Mouse (Mus musculus) ovary, postnatal 36 days (tissue): ENCODE data around the gene Lef1.

Experiments used
- DNase-seq: peaks from one replicate; pipeline ENCODE4 v3.0.0; 2022; ENCODE audit warnings: low spot score, mixed read lengths

The Lef1 gene

DNA sequence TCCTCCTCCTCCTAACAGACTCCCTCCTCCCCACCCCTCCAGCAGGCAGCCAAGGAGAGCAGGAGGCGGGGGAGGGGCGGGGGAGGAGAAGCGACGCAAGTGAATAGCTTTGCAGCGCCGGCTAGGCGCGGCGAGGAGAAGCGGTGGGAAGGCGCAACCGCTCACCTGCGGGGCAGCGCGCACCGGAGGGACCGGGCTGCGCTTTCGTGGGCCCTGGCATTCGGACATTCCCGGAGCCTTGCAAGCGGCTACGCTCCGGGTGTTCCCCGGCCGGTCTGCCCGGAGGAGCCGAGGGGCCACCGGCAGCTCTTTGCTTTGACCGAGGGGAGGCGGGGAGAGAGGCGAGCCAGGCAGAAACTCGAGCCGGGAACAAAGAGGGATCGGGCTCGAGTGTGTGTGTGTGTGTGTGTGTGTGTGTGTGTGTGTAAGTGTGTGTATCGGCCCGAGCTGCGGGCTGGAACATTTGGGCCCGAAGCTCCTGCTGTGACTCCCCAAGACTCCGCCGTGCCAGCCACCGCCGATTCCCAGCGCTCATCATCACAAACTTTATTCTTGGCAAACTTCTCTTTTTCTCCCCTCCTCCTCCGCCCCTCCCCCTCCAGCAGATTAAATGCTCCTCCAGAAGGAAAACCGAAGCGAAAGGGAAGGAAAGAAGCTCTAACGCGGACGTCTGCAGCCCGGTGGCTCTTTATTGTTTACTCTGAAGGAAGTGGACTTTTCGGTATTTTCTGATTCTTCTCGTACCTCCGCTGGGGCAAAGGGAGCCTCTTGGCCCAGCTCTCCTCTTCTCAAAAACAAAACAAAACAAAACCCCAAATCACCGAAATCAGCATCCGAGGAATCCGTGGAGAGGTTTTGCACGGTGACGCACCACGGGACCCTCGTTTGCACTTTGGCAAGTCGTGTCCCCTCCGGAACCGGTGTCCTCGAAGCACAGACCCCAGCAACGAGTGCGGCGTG, at the start of gene Lef1:
Lef1 (plus strand) TSS at position 281 of the 960 bp plus-strand sequence.
- DNase-seq = peak; percentile 33

GRCm38 (mm10) chr3:131065001-131065400, 45.3 kb upstream of the Lef1 start:
- DNase-seq = no peak

DNA sequence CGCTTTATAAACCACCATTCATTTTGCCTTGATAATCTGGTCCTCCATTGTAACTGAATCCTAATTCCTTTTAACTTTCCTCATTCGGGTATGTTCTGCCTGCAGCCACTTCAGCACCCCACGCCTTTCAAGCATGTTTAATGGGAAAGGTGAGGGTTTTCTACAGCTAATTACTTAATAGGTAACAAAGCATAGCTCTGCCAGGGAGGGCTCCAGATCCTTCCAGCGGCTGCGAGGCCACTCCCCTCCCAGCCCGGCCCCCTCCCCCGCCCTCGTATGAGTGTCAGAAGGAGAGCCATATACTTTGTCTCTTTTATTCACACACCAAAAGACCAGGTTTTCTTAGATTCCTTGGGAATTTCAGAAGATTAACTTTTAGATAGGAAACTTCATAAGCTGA, 44.1 kb upstream of the Lef1 start:
- no peak for DNase-seq

DNA sequence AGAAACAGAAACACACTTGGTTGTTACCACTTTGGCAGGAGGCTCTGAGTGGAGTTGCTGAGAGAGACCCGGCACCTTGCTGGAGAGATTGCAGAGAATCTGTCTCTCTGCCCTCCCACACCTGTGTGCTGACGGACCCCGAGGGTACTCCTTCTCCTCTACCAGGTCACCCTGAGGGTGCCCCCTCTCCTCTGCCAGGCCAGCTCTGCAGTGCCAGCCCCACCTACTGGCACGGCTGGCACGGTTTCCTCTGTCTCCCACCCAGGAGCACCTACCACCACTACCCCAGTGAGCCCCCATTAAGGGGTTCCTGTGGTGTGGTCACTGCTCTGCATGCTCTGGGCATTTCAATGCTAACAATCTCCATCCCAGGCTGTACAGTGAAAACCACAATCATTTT, 42.3 kb upstream of the Lef1 start:
- no peak for DNase-seq

- no peak for DNase-seq
Measured at GRCm38 (mm10) chr3:131070210-131070609, 40.1 kb upstream of the Lef1 start.

DNA sequence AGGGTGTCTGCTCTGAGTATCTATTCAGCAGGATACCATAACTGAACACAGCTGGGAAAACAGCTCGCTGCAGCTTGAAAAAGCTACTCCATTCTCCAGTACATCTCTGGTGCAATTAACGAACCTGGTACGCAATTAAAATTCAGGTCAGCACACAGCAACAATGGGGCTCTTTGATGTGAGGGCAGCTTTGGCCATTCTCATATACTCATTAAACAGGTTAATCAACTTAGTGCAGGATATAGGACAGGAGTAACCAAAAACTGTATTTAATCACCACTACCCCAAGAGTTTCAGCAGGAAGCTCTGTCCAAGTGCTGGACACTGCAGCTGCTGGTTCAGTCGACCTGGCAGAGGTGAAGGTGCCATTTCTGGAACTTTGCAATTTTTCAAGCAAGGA, 37.6 kb upstream of the Lef1 start:
- DNase-seq = no peak

DNA sequence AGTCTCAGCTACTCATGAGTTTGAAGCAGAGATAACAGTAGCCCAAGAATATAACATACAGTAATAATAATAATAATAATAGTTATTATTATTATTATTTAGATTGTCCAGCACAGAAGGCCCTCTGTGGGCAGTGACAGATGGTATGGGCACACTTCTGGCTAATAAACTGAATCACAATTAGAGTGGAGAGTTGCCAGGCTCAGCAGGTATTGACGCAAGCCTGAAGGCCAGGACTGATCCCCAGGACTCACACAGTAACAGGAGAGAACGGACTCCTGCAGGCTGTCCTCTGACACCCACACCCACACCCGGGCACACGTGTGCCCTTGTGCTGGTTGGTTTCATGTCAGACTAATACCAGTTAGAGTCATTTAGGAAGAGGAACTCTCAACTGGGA, 36.3 kb upstream of the Lef1 start:
- no peak for DNase-seq

GRCm38 (mm10) chr3:131078041-131078621, 32.1 kb upstream of the Lef1 start:
- no peak for DNase-seq

- DNase-seq = no peak
Measured at GRCm38 (mm10) chr3:131078719-131079118, 31.6 kb upstream of the Lef1 start.

DNA sequence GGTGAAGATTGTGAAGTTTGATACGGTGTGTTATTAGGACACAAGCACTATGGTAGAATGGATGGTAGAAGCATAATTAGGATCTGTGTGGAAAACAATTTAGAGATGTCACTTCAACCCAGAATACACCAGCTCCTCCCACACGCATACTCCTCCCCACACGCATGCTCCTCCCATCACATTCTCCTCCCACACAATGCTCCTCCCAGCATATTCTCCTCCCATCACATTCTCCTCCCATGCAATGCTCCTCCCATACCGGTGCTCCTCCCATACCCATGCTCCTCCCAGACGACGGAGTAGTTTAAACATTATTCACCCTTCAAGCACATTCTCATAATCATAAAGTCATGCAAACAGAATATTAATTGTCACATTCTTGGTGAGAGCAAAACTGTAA, 26.5 kb upstream of the Lef1 start:
- no peak for DNase-seq

GRCm38 (mm10) chr3:131084718-131085561, 25.3 kb upstream of the Lef1 start:
- no peak for DNase-seq

DNA sequence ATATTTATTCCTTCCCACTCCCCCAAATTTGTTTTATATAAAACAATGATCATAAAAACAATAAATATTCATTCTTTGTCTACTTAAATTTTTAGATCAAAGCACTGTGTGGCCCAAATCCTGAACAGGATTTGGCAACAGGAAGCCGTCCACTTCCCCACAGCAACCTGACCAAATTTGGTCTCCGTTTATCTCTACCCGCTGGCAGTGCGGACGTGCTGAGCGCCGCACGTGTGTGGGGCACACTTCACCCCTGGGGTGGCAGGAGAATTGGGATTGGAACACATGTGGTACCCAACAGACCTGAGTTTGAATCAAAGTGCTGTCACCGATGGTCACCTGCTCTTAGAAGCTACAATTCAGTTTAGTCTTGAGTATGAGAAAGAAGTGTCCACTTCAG, 24.3 kb upstream of the Lef1 start:
- no peak for DNase-seq

DNA sequence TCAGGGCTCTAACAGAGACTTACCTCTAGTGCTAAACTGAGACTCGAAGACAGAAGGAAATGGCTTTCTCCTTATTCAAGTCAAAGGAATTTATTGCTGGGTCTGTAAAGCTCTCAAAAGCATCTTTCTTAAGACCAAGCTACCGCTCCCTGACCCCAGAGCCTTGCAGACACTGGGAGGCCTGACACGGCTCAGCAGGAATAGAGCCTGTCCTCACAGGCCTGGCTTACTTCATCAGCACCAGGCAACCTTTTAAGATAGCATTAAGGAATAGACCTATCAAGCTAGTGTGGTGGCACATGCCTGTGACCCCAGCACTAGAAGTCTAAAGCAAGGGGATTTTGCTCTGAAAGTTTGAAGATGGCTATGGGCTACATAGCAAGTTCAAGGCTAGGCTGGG, 20.6 kb upstream of the Lef1 start:
- DNase-seq = no peak

DNA sequence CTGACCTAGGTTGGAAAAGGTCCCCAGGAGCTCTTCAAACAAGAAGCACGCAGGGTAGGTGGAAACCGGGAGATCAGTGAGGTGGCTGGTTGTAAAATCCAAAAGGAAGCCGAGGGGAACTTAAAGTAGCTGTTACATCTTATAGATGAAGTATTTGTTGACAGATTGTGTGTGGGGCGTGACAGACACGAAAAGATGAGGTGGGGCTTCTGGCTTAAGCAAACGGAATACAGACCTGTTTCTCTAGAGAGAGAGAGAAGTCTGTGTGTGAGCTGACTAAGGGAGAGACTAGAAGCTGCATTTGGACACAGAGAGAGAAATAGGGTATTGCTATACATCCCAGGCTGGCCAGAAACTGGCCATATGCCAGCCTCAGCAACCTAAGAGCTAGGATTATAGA, 18.2 kb upstream of the Lef1 start:
- no peak for DNase-seq

- no peak for DNase-seq
Measured at GRCm38 (mm10) chr3:131093736-131094135, 16.5 kb upstream of the Lef1 start.

DNA sequence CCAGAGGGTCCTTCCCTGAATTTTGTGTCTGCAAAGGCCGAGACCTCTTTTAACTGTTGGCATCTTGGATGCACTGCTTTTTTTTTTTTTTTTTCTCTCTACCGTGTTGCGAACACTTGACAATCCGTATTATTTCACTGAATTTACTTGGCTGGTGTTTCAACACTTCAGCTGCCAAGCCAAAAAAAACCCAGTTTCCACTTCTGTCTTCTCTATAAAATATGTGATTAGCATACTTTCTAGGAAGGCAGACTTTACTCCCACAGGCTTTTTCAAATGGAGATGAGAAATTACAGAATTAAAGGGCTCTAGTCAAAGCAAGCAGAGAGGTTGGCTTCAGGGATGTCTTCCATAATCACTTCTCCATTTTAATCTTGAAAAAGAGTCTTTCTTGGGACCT, 14.2 kb upstream of the Lef1 start:
- DNase-seq = no peak

GRCm38 (mm10) chr3:131102191-131102774, 8.0 kb upstream of the Lef1 start:
- no peak for DNase-seq

DNA sequence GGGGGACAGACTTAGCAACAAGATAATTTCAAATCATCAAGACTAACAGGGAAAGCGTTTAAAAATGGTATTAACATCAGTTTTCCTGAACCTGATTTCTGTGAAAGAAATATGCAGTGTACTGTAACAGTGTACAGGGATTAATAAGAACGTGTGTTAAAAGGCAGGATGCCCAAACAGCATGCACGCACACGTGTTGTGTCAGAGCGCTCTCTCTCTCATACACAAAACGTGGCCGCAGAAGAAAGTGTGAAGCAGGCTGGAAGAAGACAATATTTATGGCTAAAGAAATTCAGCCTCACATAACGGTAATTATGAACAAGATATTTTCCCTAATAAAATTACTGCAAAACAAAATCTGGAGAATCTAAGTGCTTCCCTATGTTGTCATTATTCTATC, 4.9 kb upstream of the Lef1 start:
- no peak for DNase-seq

GRCm38 (mm10) chr3:131105940-131106401, 4.3 kb upstream of the Lef1 start:
- DNase-seq = peak; percentile 44

DNA sequence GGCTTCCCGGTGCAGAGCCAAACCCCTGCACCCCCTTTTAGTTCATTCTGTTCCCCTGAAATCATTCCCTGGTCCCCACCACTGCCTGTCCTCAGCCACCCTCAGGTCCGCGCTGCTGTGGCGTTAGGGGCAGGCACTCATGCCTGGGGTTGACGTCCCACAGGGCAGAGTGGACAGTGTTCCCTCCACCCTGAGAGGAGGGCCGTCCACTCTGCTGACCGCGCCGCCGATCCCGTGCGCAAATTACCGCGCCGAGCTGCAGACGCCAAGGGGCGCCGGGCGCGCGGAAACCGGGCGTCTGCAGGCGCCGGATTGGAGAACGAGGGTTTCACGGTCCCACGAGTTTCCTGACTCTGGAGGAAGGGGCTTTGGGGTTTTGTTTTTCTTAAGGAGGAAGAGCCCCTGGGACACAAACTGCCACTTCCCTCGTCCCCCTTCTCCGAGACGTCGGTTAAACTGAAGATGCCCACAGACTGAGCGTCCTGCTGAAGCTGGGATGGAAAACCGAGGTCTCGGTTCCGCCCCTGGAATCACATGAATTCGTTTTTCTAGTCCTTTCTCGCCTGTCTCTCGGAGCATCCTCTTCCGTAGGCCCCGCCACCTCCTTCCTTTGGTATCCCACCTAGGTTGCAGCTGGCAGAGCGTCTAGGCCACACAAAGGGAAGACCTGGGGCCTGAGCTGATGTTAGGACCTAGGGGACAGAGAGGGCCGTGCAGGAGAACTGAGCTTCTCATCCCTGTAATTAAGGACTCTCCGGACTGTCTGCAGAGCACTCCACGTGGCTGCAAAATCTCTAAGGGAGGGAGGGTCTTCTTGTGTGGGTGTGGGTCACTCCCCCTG, 3.6 kb upstream of the Lef1 start:
- peak; percentile 7 for DNase-seq
